Mouse (Mus musculus) thymus, postnatal 4 days (tissue): ENCODE data around the gene Adarb2.
"Not testable (repeated sequence)": the region's sequence is repeated elsewhere in the genome, so short reads cannot be mapped to it uniquely, and the experiment has no call there.

Experiments used
- DNase-seq: peaks from one replicate; pipeline ENCODE4 v3.0.0; 2021

The Adarb2 gene

DNA sequence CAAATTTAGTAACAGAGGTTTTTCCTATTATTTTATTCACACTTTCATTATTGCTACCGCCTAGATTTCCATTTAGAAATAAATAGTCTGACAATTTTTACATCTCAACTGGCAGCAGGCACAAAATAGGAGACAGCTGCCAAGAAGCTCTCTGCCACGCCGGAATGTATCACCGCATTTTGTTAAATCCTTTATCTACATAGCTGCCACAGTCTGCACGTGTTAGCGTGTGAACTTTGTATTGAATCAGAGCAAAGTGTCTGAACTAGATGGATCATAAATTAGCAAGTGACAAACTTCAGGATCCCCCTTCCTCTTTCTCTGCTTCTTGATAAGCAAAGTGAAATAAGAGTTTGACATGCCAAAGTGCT is 395.0 kb downstream of the Adarb2 start:
- no peak for DNase-seq

DNA sequence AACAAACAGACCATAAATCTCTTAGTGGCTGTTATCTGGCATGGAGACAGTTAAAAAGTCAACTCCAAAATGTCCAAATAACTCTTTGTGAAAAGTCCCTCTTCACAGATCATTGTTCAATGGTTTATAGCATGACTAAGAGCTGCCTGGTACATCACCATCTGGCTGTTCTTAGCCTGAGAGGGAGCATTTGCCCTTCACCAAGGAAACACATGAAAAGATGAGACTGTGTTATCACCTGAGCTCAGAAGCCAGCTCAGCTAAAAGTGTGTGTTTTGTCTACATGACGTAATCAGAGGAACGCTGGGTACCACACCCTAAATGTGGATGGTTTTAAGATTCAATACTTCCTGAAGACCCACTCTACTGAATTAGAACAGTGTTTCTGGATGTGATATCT is 403.0 kb downstream of the Adarb2 start:
- DNase-seq, result no peak

DNA sequence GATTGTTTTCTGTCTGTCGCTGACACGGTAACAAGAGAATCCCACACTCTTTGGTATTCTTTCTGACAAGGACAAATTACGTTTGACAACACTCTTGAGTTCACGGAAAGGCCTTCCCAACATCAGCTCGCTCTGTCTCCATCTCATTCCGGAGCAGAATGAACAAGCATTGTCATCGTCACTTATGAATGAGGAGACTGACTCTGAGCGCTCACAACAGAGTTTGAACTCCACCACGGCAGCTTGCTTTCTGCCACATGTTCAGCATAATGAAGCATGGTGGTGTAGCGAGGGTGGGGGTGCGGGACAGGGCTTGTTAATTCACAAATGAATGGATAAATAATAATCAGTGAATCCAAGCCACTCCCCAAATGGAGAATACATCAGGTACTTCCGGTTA is 405.4 kb downstream of the Adarb2 start:
- no peak for DNase-seq

DNA sequence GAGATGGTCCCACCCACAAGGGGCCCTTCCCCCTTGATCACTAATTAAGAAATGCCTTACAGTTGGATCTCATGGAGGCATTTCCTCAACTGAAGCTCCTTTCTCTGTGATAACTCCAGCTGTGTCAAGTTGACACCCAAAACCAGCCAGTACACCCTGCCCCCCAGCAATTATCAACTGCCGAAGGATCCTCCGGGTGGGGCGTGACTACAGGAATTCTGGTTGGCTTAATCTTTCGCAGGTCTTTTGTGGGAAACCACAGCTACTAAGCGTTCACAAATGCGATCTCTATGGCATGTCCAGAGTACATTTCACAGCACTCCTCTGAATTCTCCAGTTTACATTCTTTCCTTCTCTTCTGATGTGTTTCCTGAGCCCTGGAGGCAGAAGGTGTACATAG is 406.3 kb downstream of the Adarb2 start:
- not testable (repeated sequence) for DNase-seq

GRCm38 (mm10) chr13:8610956-8611355 is 408.3 kb downstream of the Adarb2 start:
- DNase-seq, result no peak

DNA sequence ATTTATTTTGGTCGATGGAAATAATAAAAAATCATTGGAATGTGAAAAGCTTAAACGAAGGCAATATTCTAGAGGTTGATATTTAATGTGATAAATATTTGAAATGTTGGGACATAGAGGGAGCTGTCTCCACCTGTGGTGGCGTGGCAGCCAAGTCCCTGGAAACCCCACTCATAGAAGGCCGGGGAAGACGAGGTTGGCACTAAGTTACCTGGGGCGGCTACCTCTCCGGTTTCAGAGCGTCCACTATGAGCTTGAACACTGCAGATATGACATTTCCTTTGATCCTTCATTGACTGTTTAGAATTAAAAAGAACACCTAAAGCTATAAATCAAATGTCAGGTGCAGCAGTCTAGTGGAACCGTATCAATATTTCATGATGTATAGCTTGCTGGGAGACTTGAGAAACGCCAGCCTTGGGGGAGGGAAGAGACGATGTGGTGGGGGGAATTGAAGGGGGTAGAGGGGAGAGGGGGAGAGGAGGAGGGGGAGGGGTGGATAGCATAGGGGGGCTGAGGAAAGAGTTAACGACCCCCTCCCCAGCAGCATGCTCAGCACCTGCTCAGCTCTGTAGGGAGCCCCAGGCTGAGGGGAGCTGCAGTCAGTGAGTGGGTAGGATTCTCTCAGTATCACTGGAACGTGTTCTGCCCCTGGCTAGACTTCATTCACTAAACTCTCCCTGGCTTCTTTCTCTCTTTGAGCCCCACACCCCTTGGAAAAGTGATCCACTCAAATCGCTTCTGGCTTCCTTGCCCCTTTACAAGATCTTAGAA is 410.1 kb downstream of the Adarb2 start:
- no peak for DNase-seq

DNA sequence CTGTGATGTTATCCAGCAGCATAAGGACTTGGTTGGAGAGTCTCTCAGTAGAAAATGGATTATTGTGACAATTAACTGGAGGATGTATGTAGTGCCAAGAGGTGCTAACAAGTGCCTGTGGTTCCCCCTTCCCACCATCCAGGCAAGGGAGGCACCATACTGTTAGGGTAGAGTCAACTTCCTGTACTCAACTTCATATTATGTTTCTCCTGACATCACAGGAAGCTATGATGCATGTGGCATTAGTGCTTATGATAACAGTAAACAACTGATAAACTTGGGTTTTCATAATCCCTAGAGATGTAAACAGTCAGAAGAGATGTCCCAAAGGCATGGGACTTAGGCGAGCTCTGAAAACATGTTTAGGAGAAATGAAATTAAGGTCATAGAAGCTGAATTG is 414.0 kb downstream of the Adarb2 start:
- DNase-seq, result no peak

GRCm38 (mm10) chr13:8622263-8622662 is 419.6 kb downstream of the Adarb2 start:
- no peak for DNase-seq

DNA sequence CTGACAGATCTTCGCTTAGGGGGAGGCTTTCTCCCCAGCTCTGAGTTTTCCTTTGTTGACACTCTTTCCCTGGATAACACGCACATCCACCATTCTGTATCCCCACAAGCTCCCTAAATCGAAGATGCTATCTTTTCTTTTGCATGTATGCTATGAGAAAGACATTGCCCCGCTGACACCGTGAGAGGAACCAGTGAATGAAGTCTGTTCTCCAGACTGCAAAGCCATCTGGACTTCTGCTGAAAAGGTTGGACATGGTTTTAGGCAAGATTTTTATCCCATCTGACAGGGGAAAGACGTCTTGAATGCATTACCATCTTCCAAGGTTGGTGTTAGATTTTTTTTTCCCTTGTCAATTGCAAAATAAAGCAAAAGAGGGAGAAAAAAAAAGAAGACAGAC is 426.9 kb downstream of the Adarb2 start:
- DNase-seq, result no peak

- DNase-seq, result no peak
These were observed 429.0 kb downstream of the Adarb2 start for GRCm38 (mm10) chr13:8631618-8632017.

DNA sequence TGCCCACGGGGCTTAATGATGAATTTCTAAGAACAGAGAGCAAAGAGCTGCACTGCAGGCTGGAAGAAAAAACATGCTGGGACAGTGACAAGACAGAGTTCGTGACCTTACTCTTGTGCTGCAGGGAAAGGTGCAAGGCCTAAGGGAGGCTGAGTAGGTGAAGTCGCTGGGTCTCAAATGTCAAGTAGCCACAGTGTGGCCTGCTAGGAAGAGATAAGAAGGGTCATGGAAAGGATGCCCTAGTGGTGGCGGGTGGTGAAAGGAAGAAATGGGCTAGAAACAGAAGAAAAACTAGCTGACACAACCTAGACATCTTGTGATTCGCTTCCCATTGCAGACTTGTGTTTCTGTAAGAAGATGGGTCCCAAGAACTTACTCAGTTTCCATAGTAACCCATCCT is 429.4 kb downstream of the Adarb2 start:
- DNase-seq, result no peak

- no peak for DNase-seq
These were observed 431.0 kb downstream of the Adarb2 start for GRCm38 (mm10) chr13:8633385-8634337.

DNA sequence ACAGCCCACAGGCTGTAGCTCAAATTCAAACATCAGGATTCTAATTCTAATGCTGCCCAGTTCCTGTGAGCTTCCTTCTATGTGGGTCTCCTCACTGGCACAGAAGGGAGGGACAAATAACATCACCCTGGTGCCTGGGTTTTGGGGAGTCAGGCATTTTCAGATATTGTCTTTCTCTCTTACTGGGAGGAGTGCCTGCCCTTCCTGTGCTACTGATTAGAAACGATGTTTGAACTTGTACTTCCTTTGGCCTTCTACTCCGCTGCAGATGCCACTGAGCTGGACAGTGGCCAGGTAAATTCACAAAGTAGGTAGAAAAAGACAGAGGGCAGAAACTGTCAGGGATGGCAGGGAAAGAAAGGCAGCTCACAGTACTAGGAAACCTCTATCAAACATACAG is 439.4 kb downstream of the Adarb2 start:
- no peak for DNase-seq

- no peak for DNase-seq
These were observed 441.3 kb downstream of the Adarb2 start for GRCm38 (mm10) chr13:8643920-8644319.

DNA sequence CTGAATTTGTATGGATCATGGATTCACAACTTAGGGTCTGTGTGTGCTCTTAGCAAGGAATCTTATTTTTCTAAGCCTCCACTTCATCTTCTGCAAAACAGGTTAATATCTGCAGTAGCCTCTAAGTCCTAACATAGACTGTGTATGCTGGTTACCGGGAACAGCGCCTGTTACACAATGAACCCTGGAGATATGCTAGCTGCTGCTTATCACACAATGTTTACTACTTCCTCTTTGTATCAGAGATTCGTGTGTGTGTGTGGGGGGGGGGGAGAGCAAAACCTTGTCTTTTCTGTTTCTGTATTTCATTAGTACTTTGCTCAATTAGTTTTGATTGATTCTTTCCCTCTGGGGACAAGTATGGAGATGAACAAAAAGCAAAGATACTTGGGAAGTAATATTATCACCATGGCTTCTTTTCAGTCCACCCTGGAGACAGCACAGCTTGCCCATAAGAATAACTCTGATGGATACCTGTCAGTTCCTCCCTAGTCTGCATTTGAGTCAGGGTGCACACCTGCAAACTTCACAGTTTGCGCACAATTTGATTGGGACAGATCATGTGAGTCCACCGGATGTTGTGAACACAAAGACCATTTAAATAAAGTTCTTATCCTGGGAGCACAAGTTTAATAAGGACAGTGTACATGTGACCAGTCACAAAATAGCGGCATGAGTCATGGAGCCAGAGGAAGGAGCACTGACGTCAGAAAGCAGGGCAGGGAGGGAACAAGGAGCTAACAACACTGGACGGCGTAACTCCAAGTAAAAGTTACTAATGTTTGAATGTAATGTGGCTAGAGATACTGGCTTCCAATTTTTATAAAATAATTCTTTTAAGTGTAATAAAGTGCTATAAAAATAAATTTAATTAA is 442.4 kb downstream of the Adarb2 start:
- DNase-seq, result no peak

GRCm38 (mm10) chr13:8649261-8649660 is 446.6 kb downstream of the Adarb2 start:
- DNase-seq, result no peak

DNA sequence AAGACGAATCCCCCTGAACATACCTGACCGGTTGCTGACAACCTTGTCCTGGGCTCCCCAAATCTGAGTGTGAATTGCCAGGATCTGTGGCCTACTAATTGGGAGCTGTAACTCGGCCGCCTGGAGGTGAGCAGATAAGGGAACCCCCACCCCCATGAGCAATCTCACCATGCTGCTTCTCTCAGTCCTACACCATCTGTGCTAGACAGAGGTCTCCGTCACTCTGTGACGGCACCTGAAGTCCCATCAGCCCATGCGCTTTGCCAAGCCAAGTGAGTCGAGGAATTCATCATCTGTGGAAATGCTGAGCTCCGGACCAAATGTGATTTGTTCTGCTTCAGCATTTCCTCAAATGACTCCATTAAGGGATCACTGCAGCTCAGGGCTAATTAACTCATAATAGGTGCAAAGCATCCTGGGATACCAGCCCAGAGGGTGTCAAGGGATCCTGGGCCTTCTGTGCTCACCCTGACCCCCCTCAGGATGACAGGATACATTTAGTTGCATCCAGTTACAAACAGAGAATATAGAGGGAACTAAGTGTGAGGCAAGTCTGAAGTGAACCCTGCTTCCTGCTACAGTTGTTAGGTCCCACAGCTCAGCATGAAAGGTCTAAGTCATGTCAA is 462.1 kb downstream of the Adarb2 start:
- no peak for DNase-seq

- no peak for DNase-seq
These were observed 474.5 kb downstream of the Adarb2 start for GRCm38 (mm10) chr13:8677174-8677573.

DNA sequence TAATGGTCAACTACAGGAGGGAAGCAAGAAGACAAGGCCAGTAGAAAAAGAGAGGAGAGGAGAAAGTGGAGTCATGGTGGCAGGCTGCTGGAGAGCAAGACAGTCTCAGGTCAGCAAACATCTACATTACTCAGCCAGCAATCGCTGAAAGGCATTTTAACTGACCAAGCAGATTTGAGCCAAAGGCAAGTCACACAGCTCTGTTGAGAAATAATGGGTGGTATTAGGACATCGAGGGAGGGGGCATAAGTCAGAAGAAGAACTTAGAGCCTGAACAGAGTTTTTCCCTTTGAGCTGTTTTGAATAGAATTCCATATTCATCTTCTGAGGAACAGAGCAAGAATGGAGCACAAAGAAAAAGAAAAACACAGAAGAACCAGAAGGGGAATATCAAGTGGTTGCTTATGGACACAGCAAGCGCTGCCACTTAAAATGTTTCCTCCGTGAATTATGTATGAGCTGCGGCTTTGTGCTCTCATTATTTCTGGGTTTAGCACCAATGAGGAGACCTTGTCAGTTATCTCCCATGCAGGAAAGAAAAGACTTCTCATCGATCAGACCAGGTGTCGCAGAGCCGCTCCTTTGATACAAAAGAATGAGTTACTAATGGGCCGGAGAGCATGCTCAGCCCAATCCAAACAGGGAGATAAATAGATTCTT is 477.9 kb downstream of the Adarb2 start:
- no peak for DNase-seq

- no peak for DNase-seq
These were observed 488.8 kb downstream of the Adarb2 start for GRCm38 (mm10) chr13:8691448-8691847.

GRCm38 (mm10) chr13:8692787-8693186 is 490.1 kb downstream of the Adarb2 start:
- DNase-seq, result no peak

DNA sequence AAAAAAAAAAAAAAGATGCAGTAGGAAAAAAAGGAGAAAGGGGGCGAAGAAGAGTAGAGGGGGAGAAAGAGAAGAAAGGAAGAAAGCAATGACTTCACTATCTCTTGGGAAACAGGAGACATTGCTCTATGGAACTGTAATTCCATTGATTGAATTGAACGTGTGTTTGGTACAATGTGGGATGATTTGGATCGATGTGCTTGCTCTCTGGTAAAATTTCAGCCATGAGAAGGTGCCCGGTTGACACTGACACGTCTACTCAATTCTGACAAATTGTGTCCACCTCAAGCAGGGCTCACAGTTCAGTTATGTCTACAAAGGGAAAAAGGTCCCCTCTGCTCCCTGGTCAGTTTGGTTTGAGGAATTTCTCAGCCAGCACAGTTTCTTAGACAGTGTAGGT is 495.8 kb downstream of the Adarb2 start:
- no peak for DNase-seq
